Mouse (Mus musculus) embryonic facial prominence, embryonic 10.5 days (tissue): ENCODE measurements at regions not wholly inside any gene's neighbourhood (a gene's known extent, or its start where the extent isn't known, plus 50 kb on each side); places are given as distances from the start of the nearest gene placed in this dataset.
A peak's percentile ranks its signal among the peaks of the same experiment; 100 is the strongest.
"Not testable (repeated sequence)": the region's sequence is repeated elsewhere in the genome, so short reads cannot be mapped to it uniquely, and the experiment has no call there.

Source experiments
- DNase-seq: peaks from one replicate; pipeline ENCODE4 v3.0.0-alpha.2; 2017; ENCODE audit warnings: low spot score
- H3K27ac ChIP-seq: fragments of 300-500 bp; sonication (generic); replicated peaks from 2 replicates; pipeline ENCODE4 v1.5.1; 2016; ENCODE audit warnings: mild to moderate bottlenecking
- H3K27me3 ChIP-seq: fragments of 300-500 bp; sonication (generic); replicated peaks from 2 replicates; pipeline ENCODE4 v1.6.1; 2016; ENCODE audit warnings: low read depth, mild to moderate bottlenecking; ENCODE audit not compliant: poor library complexity, severe bottlenecking
- H3K36me3 ChIP-seq: fragments of 300-500 bp; sonication (generic); replicated peaks from 2 replicates; pipeline ENCODE4 v1.6.1; 2016; ENCODE audit warnings: mild to moderate bottlenecking, moderate library complexity
- H3K4me1 ChIP-seq: fragments of 300-500 bp; sonication (generic); 2 replicates; pipeline ENCODE4 v1.6.1; 2016
- H3K4me3 ChIP-seq: fragments of 300-500 bp; sonication (generic); 2 replicates; pipeline ENCODE4 v1.5.1; 2016; ENCODE audit warnings: mild to moderate bottlenecking, moderate library complexity
- H3K9me3 ChIP-seq: fragments of 300-500 bp; sonication (generic); 2 replicates; pipeline ENCODE4 v1.6.1; 2016; ENCODE audit warnings: mild to moderate bottlenecking
- WGBS: fragments of 180-500 bp; shearing (Covaris S2); methylation state at CpG from one replicate; pipeline ENCODE4 v1.1.7; 2016; 5-methylcytosine and 5-hydroxymethylcytosine counted together

GRCm38 (mm10) chr2:94772801-94773200 is 334.9 kb upstream of the Api5 start:
- Histone ChIP-seq H3K36me3 (no peaks in the 10 kb centered on the region), H3K27ac (no peak overlapping the region), H3K27me3 (no peaks in the 10 kb centered on the region), H3K4me1 (no peaks in the 10 kb centered on the region), H3K9me3 (no peaks in the 10 kb centered on the region), H3K4me3 (no peak overlapping the region)
- 83% methylated on average over 3 of the region's 3 CpGs for WGBS
- no peak for DNase-seq

- DNase-seq: no peak
- no peaks in the 10 kb centered on the region for H3K36me3 ChIP-seq
- WGBS: 78% methylated on average over 4 of the region's 4 CpGs
- H3K27ac ChIP-seq: no peak overlapping the region
- no peak overlapping the region for H3K4me3 ChIP-seq
- H3K9me3 ChIP-seq: no peaks in the 10 kb centered on the region
- H3K4me1 ChIP-seq: no peaks in the 10 kb centered on the region
- H3K27me3 ChIP-seq: no peaks in the 10 kb centered on the region
Observed at GRCm38 (mm10) chr2:94772268-94772667, 334.3 kb upstream of the Api5 start.

GRCm38 (mm10) chr2:94766524-94766923 is 328.6 kb upstream of the Api5 start:
- H3K27me3 ChIP-seq: no peaks in the 10 kb centered on the region
- H3K4me3 ChIP-seq: no peak overlapping the region
- no peaks in the 10 kb centered on the region for H3K36me3 ChIP-seq
- no peak overlapping the region for H3K27ac ChIP-seq
- DNase-seq: no peak
- H3K9me3 ChIP-seq: no peaks in the 10 kb centered on the region
- peaks cover 15% of the 10 kb centered on the region for H3K4me1 ChIP-seq
- WGBS: 95% methylated on average over 2 of the region's 2 CpGs

GRCm38 (mm10) chr2:94764852-94765435 is 327.0 kb upstream of the Api5 start:
- Histone ChIP-seq H3K9me3 (no peaks in the 10 kb centered on the region), H3K4me3 (no peak overlapping the region), H3K27ac (peak overlapping the region; percentile 19; the same call in 1 of the 2 replicates), H3K27me3 (no peaks in the 10 kb centered on the region), H3K36me3 (no peaks in the 10 kb centered on the region), H3K4me1 (peaks cover 15% of the 10 kb centered on the region)
- peak; percentile 31 for DNase-seq
- WGBS: 15% methylated on average over 8 of the region's 8 CpGs

- WGBS: 8% methylated on average over 3 of the region's 3 CpGs
- H3K9me3 ChIP-seq: no peaks in the 10 kb centered on the region
- no peak overlapping the region for H3K27ac ChIP-seq
- no peak for DNase-seq
- H3K4me1 ChIP-seq: peaks cover 15% of the 10 kb centered on the region
- H3K36me3 ChIP-seq: no peaks in the 10 kb centered on the region
- no peak overlapping the region for H3K4me3 ChIP-seq
- H3K27me3 ChIP-seq: no peaks in the 10 kb centered on the region
Observed at GRCm38 (mm10) chr2:94764451-94764850, 326.5 kb upstream of the Api5 start.

- H3K4me1 ChIP-seq: no peaks in the 10 kb centered on the region
- WGBS: 85% methylated on average over 3 of the region's 3 CpGs
- no peaks in the 10 kb centered on the region for H3K27me3 ChIP-seq
- no peak overlapping the region for H3K4me3 ChIP-seq
- H3K27ac ChIP-seq: no peak overlapping the region
- no peak for DNase-seq
- no peaks in the 10 kb centered on the region for H3K36me3 ChIP-seq
- no peaks in the 10 kb centered on the region for H3K9me3 ChIP-seq
Observed at GRCm38 (mm10) chr2:94748161-94748711, 310.3 kb upstream of the Api5 start.

- 76% methylated on average over 5 of the region's 5 CpGs for WGBS
- DNase-seq: no peak
- Histone ChIP-seq H3K27ac (no peak overlapping the region), H3K4me1 (peaks cover 12% of the 10 kb centered on the region), H3K36me3 (no peaks in the 10 kb centered on the region), H3K27me3 (no peaks in the 10 kb centered on the region), H3K9me3 (no peaks in the 10 kb centered on the region), H3K4me3 (no peak overlapping the region)
Observed at GRCm38 (mm10) chr2:94729791-94730190, 291.9 kb upstream of the Api5 start.

- 52% methylated on average over 1 of the region's 1 CpGs for WGBS
- H3K4me3 ChIP-seq: no peak overlapping the region
- H3K27me3 ChIP-seq: no peaks in the 10 kb centered on the region
- no peak for DNase-seq
- H3K27ac ChIP-seq: no peak overlapping the region
- H3K4me1 ChIP-seq: no peaks in the 10 kb centered on the region
- H3K36me3 ChIP-seq: no peaks in the 10 kb centered on the region
- no peaks in the 10 kb centered on the region for H3K9me3 ChIP-seq
Observed at GRCm38 (mm10) chr2:94699383-94699782, 261.4 kb upstream of the Api5 start.

GRCm38 (mm10) chr2:94695212-94695611 is 257.3 kb upstream of the Api5 start:
- Histone ChIP-seq H3K27me3 (no peaks in the 10 kb centered on the region), H3K36me3 (no peaks in the 10 kb centered on the region), H3K9me3 (no peaks in the 10 kb centered on the region), H3K4me3 (no peak overlapping the region), H3K4me1 (no peaks in the 10 kb centered on the region), H3K27ac (no peak overlapping the region)
- no peak for DNase-seq
- 80% methylated on average over 3 of the region's 3 CpGs for WGBS

GRCm38 (mm10) chr2:94690560-94690959 is 252.6 kb upstream of the Api5 start:
- no peaks in the 10 kb centered on the region for H3K4me1 ChIP-seq
- H3K27ac ChIP-seq: no peak overlapping the region
- no peaks in the 10 kb centered on the region for H3K36me3 ChIP-seq
- H3K27me3 ChIP-seq: no peaks in the 10 kb centered on the region
- WGBS: 76% methylated on average over 4 of the region's 4 CpGs
- no peak for DNase-seq
- H3K9me3 ChIP-seq: no peaks in the 10 kb centered on the region
- no peak overlapping the region for H3K4me3 ChIP-seq

- H3K27ac ChIP-seq, DNase-seq: not testable (repeated sequence)
- WGBS: 95% methylated on average over 5 of the region's 5 CpGs
Observed at GRCm38 (mm10) chr2:94685619-94686018, 247.7 kb upstream of the Api5 start.

GRCm38 (mm10) chr2:94680096-94680765 is 242.3 kb upstream of the Api5 start:
- H3K27me3 ChIP-seq: no peaks in the 10 kb centered on the region
- no peaks in the 10 kb centered on the region for H3K36me3 ChIP-seq
- 91% methylated on average over 6 of the region's 6 CpGs for WGBS
- no peak for DNase-seq
- H3K27ac ChIP-seq: no peak overlapping the region
- no peaks in the 10 kb centered on the region for H3K4me1 ChIP-seq
- no peaks in the 10 kb centered on the region for H3K9me3 ChIP-seq
- H3K4me3 ChIP-seq: no peak overlapping the region

More at GRCm38 (mm10) chr2:94685619-94686018, 247.7 kb upstream of the Api5 start:
- not testable (repeated sequence) for H3K4me1 ChIP-seq, H3K9me3 ChIP-seq, H3K36me3 ChIP-seq, H3K27me3 ChIP-seq, H3K4me3 ChIP-seq

- no peaks in the 10 kb centered on the region for H3K4me1 ChIP-seq
- WGBS: 83% methylated on average over 2 of the region's 2 CpGs
- H3K4me3 ChIP-seq: no peak overlapping the region
- no peak for DNase-seq
- H3K9me3 ChIP-seq: no peaks in the 10 kb centered on the region
- no peak overlapping the region for H3K27ac ChIP-seq
- H3K36me3 ChIP-seq: no peaks in the 10 kb centered on the region
- no peaks in the 10 kb centered on the region for H3K27me3 ChIP-seq
Observed at GRCm38 (mm10) chr2:94665850-94666249, 227.9 kb upstream of the Api5 start.
